Mouse (Mus musculus) forebrain, embryonic 14.5 days (tissue): Measurements from ENCODE around the gene Arpp19. TPM values are rescaled to one million over a fixed set of nuclear protein-coding genes. Genes with fewer than 3 reads are reported as not detected.

Source experiments
- ATAC-seq: fragments of 200-750 bp; cut with Nextera tagmentation; 2 replicates; pipeline ENCODE4 v1.8.0; 2017; ENCODE audit warnings: mild to moderate bottlenecking, moderate library complexity
- DNase-seq: peaks from one replicate; pipeline ENCODE4 v3.0.0-alpha.2; 2015; ENCODE audit warnings: low spot score
- H3K27ac ChIP-seq: fragments of 300-500 bp; sonication (generic); 2 replicates; pipeline ENCODE4 v1.5.1; 2014; ENCODE audit warnings: low read depth, mild to moderate bottlenecking, control low read depth, low read length, moderate library complexity
- H3K27me3 ChIP-seq: fragments of 300-500 bp; sonication (generic); replicated peaks from 2 replicates; pipeline ENCODE4 v1.6.1; 2014; ENCODE audit warnings: low read length, control low read depth, mixed read lengths; ENCODE audit not compliant: control insufficient read depth, insufficient read depth
- H3K36me3 ChIP-seq: fragments of 300-500 bp; sonication (generic); 2 replicates; pipeline ENCODE4 v1.6.1; 2014; ENCODE audit warnings: low read length, control low read depth; ENCODE audit not compliant: control insufficient read depth, insufficient read depth
- H3K4me1 ChIP-seq: fragments of 300-500 bp; sonication (generic); 2 replicates; pipeline ENCODE4 v1.6.1; 2014; ENCODE audit warnings: antibody characterized with exemption, low read length, control low read depth; ENCODE audit not compliant: control insufficient read depth, insufficient read depth
- H3K4me2 ChIP-seq: fragments of 300-500 bp; sonication (generic); 2 replicates; pipeline ENCODE4 v1.6.1; 2014; ENCODE audit warnings: mild to moderate bottlenecking, control low read depth, low read length
- H3K4me3 ChIP-seq: fragments of 300-500 bp; sonication (generic); 2 replicates; pipeline ENCODE4 v1.5.1; 2014; ENCODE audit warnings: low read depth, low read length, control low read depth
- H3K9ac ChIP-seq: fragments of 300-500 bp; sonication (generic); 2 replicates; pipeline ENCODE4 v1.6.1; 2014; ENCODE audit warnings: mild to moderate bottlenecking, low read length, control low read depth, moderate library complexity
- H3K9me3 ChIP-seq: fragments of 300-500 bp; sonication (generic); replicated peaks from 2 replicates; pipeline ENCODE4 v1.6.1; 2016; ENCODE audit warnings: low read length, control low read depth, mixed read lengths; ENCODE audit not compliant: control insufficient read depth
- WGBS: fragments of 180-500 bp; shearing (Covaris S2); extraction: QIAGEN DNeasy Blood & Tissue Kit; methylation state at CpG from one replicate; pipeline ENCODE4 v1.1.7; 2014; 5-methylcytosine and 5-hydroxymethylcytosine counted together
- polyA plus RNA-seq: library from polyadenylated mRNA; unstranded; fragments of >200 nt; fragmentation: Nextera tagmentation; extraction: Ambion mirVana; gene quantifications from 2 replicates; pipeline ENCODE4 v1.2.1, GENCODE M21; 2014

The Arpp19 gene
- polyA plus RNA-seq = 258 and 266 TPM in 2 replicates

GRCm38 (mm10) chr9:75037451-75038356, at the start of gene Arpp19:
Arpp19 (plus strand) TSS chr9:75037614.
- no peaks in the 10 kb centered on the region for H3K27me3 ChIP-seq
- ATAC-seq (peak; percentile 97), DNase-seq (peak; percentile 93)
- H3K9ac ChIP-seq = peak within 1 kb of the TSS; percentile 93
- peaks cover 10% of the 10 kb centered on the region for H3K4me1 ChIP-seq
- peak within 1 kb of the TSS; percentile 70 for H3K4me2 ChIP-seq
- H3K36me3 ChIP-seq = 0 out of 2 replicates have a peak, but pooled peaks cover 2% of the 10 kb centered on the region
- whole genome bisulfite sequencing = under 1% methylated on average over 73 of the region's 73 CpGs
- H3K27ac ChIP-seq = peak within 1 kb of the TSS; percentile 66
- peak within 1 kb of the TSS; percentile 93 for H3K4me3 ChIP-seq
- H3K9me3 ChIP-seq = no peaks in the 10 kb centered on the region

- no peak for DNase-seq
- Histone ChIP-seq H3K27ac (no peak overlapping the region), H3K4me2 (no peak overlapping the region), H3K9me3 (no peaks in the 10 kb centered on the region), H3K4me3 (no peak overlapping the region), H3K9ac (no peak overlapping the region), H3K36me3 (no peaks in the 10 kb centered on the region), H3K27me3 (no peaks in the 10 kb centered on the region), H3K4me1 (no peaks in the 10 kb centered on the region)
- no peak for ATAC-seq
- WGBS = 88% methylated on average over 7 of the region's 7 CpGs
These were observed 48.4 kb upstream of the Arpp19 start for GRCm38 (mm10) chr9:74988893-74989460.

GRCm38 (mm10) chr9:74989990-74990389, 47.4 kb upstream of the Arpp19 start:
- Histone ChIP-seq H3K4me3 (no peak overlapping the region), H3K9me3 (no peaks in the 10 kb centered on the region), H3K4me2 (no peak overlapping the region), H3K27me3 (no peaks in the 10 kb centered on the region), H3K9ac (no peak overlapping the region), H3K36me3 (no peaks in the 10 kb centered on the region), H3K4me1 (0 out of 2 replicates have a peak, but pooled peaks cover 2% of the 10 kb centered on the region), H3K27ac (no peak overlapping the region)
- no peak for ATAC-seq
- no peak for DNase-seq
- 94% methylated on average over 2 of the region's 2 CpGs for WGBS

DNA sequence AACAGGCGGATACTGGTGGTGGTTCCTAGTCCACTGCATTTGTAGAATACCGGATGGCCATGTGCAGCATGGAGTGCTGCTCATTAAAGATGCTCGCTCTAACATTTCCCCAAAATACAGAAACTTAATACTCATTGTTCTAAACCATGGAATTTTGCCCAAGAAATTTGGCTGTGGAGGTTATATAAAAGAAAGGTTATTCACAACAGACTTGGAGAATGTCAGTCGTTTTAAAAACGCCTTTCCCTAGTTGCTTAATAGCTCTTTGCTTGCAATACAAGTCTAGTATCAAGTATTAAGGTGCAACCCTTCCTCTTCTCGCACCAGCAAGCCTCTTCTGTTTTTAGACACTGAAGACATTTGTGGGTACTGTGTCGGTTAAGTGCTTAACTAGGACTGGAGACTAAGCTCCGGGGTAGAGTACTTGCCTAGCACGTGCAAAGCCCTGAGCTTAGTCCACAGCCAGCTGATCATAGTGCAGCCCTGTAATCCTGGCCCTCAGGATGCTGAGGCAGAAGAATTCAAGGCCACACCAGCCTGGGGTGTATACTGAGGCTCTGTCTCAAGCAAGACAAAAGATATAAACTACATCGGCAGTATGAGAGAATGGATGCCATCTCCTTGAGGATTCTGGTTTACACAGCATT, 42.7 kb upstream of the Arpp19 start:
- DNase-seq = no peak
- Histone ChIP-seq H3K9me3 (no peaks in the 10 kb centered on the region), H3K4me3 (no peak overlapping the region), H3K36me3 (no peaks in the 10 kb centered on the region), H3K4me1 (0 out of 2 replicates have a peak, but pooled peaks cover 2% of the 10 kb centered on the region), H3K9ac (no peak overlapping the region), H3K27me3 (no peaks in the 10 kb centered on the region), H3K27ac (no peak overlapping the region), H3K4me2 (no peak overlapping the region)
- 68% methylated on average over 10 of the region's 10 CpGs for WGBS
- ATAC-seq = no peak

DNA sequence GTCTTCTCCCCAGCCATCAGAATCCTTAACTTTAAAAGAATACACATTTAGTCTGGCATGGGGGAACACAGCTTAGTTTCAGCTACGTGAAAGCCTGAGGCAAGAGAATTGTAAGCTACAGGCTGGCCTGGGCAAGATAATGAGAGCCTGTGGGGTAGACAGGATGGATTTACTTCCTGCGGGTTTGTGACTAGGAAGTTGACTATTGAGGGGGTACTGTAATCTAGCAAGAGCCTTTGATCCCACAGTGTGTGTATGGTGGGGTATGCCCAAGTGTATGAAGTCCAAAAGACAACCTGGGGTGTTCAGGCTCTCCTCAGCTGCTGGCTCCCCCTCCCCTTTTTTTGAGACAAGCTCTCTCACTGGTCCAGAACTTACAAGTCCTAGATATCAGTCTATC, 41.1 kb upstream of the Arpp19 start:
- no peak overlapping the region for H3K27ac ChIP-seq
- H3K9ac ChIP-seq = no peak overlapping the region
- DNase-seq (no peak), ATAC-seq (no peak)
- no peak overlapping the region for H3K4me3 ChIP-seq
- no peaks in the 10 kb centered on the region for H3K27me3 ChIP-seq
- H3K4me2 ChIP-seq = no peak overlapping the region
- WGBS = 55% methylated on average over 2 of the region's 2 CpGs
- H3K36me3 ChIP-seq = peaks cover 5% of the 10 kb centered on the region; the same call in 1 of the 2 replicates
- 0 out of 2 replicates have a peak, but pooled peaks cover 2% of the 10 kb centered on the region for H3K4me1 ChIP-seq
- H3K9me3 ChIP-seq = no peaks in the 10 kb centered on the region

DNA sequence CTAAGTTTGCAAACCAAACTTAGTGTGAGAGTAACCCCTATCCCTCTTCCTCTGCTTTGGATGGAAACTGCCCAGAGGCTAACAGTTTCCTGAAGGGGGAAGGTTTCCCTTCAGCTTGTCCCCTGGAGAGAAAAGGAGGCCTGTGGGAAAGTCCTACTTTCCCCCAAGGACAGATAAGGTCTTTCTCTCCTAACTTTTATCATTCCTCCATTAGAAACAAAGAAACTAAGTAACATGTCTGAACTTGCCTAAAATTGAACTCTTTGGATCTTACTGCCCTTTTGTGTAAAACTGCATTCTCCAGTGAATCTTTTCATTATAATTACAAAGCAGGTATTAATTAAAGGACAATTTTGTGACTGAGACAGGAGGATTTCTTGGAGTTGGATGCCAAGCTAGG, 39.4 kb upstream of the Arpp19 start:
- Histone ChIP-seq H3K4me2 (no peak overlapping the region), H3K36me3 (peaks cover 5% of the 10 kb centered on the region; the same call in 1 of the 2 replicates), H3K9ac (no peak overlapping the region), H3K9me3 (no peaks in the 10 kb centered on the region), H3K27ac (no peak overlapping the region), H3K27me3 (no peaks in the 10 kb centered on the region), H3K4me3 (no peak overlapping the region), H3K4me1 (0 out of 2 replicates have a peak, but pooled peaks cover 2% of the 10 kb centered on the region)
- DNase-seq (no peak), ATAC-seq (no peak)

DNA sequence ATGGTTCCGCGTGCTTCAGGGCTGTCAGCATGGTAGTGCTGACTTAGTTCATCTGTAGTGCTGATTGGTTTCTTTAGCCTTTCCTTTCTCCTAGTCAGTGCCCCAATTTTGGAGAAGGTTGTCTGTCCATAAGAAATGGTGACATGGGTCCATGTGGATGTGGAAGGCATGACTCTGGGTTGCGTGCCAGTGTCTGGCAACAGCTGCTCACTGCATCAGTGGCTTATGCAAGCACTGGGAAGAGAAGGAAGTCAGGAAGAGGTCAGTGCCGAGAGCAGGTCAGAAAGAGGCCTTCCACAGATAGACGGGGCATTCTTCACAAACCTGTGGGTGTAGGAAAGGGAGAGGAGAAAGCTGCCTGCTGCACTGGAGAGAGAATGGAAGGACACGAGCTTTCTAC, 36.4 kb upstream of the Arpp19 start:
- no peak overlapping the region for H3K27ac ChIP-seq
- H3K9me3 ChIP-seq = no peaks in the 10 kb centered on the region
- H3K9ac ChIP-seq = no peak overlapping the region
- H3K4me1 ChIP-seq = no peaks in the 10 kb centered on the region
- ATAC-seq (no peak), DNase-seq (no peak)
- WGBS = 90% methylated on average over 6 of the region's 6 CpGs
- H3K4me3 ChIP-seq = no peak overlapping the region
- no peak overlapping the region for H3K4me2 ChIP-seq
- no peaks in the 10 kb centered on the region for H3K27me3 ChIP-seq
- H3K36me3 ChIP-seq = peaks cover 15% of the 10 kb centered on the region

DNA sequence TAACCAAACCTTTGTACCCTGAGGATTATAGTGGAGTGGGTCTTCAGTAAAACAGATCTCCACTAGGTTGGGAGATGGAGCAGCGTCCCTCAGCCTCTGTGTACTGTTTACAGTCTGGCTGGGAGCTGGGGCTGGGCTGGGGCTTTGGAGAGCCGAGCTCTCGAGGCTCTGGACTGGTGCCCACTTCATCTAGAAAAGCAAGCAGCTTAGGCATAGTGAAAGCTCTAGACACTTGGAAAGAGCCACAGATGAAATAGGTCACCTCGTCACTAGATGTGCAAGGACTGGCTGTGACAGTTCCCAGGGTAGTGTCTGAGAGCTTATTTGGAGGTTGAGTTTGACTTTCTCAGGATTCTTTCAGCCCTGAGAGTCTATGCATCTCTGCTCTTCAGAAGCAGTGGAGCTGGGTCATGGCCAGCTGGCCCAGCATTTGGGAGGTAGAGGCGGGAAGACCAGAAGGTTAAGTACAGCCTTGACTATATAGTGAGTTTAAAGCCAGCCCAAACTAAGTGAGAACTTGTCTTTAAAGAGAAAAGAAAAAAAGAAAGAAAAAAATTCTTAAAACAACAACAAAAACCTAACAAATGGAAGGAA, 35.7 kb upstream of the Arpp19 start:
- Histone ChIP-seq H3K9ac (no peak overlapping the region), H3K27me3 (no peaks in the 10 kb centered on the region), H3K4me1 (no peaks in the 10 kb centered on the region), H3K36me3 (peaks cover 21% of the 10 kb centered on the region), H3K9me3 (no peaks in the 10 kb centered on the region), H3K27ac (0 out of 2 replicates have a peak overlapping the region, but pooled peaks have one; percentile 5), H3K4me3 (no peak overlapping the region), H3K4me2 (no peak overlapping the region)
- DNase-seq (peak; percentile 41), ATAC-seq (no peak)
- 59% methylated on average over 5 of the region's 5 CpGs for WGBS
